Comparison of ENCODE assay signal across 26 mouse cellular contexts in the genomic region with DNA sequence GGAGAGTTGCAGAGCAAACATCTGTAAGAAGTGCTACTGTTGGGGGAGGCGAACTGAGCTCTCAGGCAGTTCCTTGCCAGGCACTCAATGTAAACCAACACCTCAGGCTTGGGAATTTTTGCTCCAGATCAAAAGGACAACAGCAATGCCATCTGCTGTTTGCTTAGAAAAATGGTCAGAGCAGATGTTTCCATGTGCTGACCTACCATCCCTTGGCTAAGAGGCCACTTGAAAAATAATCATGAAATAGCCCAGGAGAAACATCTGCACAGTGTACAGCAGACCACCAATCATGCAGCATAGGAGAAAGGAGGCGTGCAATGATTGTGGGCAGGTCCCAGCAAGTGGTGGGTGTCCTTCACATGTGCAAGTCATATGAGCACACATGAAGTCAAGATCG.
DNase-seq lines count a peak whose midpoint lies in the region; ATAC-seq and TF ChIP-seq lines count a peak whose summit lies in the region.
"Had no signal": no experiment of that assay in that cellular context is flagged by ENCODE, and none has a peak within 500 bp of the region (broad histone marks: within the 10 kb centered on the region; RNA-seq: fewer than 3 reads in every experiment).

No protein-coding gene starts in this region.

- no peaks in the 10 kb centered on the region for H3K9me3 ChIP-seq in kidney, postnatal 0 days (replicated peaks; ENCODE audit: low read length)
- no peaks in the 10 kb centered on the region for H3K9me3 ChIP-seq in midbrain, embryonic 16.5 days (replicated peaks; ENCODE audit: control insufficient read depth, low read length, poor library complexity, severe bottlenecking)
- no peaks in the 10 kb centered on the region for H3K9me3 ChIP-seq in midbrain, embryonic 13.5 days
- H3K9me3 ChIP-seq in embryonic facial prominence, embryonic 14.5 days (ENCODE audit: control insufficient read depth, low read length): no peaks in the 10 kb centered on the region
- no peaks in the 10 kb centered on the region for H3K9me3 ChIP-seq in liver, postnatal 0 days (ENCODE audit: low read length)
- H3K9me3 ChIP-seq: forebrain, embryonic 15.5 days; G1E; liver, embryonic 15.5 days had no signal

- H3K9ac ChIP-seq in kidney, postnatal 0 days (ENCODE audit: low read depth, low read length): no peak overlapping the region
- H3K9ac ChIP-seq in midbrain, embryonic 16.5 days (ENCODE audit: low read depth, low read length): no peak overlapping the region
- H3K9ac ChIP-seq in midbrain, embryonic 13.5 days (replicated peaks): no peak overlapping the region
- no peak overlapping the region for H3K9ac ChIP-seq in embryonic facial prominence, embryonic 14.5 days (ENCODE audit: low read depth, low read length)
- H3K9ac ChIP-seq in liver, postnatal 0 days (replicated peaks): no peak overlapping the region
- H3K9ac ChIP-seq: forebrain, embryonic 15.5 days; liver, embryonic 15.5 days had no signal

- TF ChIP-seq CTCF in kidney, postnatal 0 days (IDR thresholded peaks at IDR 0.05; ENCODE audit: low read depth): no peak
- no peak for TF ChIP-seq CTCF in kidney, adult 2 months (conservative IDR thresholded peaks at IDR 0.05; ENCODE audit: insufficient read depth, insufficient read length, low read depth, low read length)
- no peak for TF ChIP-seq CTCF in liver, postnatal 0 days (IDR thresholded peaks at IDR 0.05; ENCODE audit: low read depth)

- no peak for ATAC-seq in kidney, postnatal 0 days (replicated peaks; ENCODE audit: low FRiP score, low read depth)
- 0 out of 2 replicates have a peak, but pooled peaks have one; percentile 42 for ATAC-seq in midbrain, embryonic 16.5 days
- no peak for ATAC-seq in midbrain, embryonic 13.5 days
- peak; percentile 44; the same call in 1 of the 2 replicates for ATAC-seq in embryonic facial prominence, embryonic 14.5 days (ENCODE audit: low read depth)
- ATAC-seq in liver, postnatal 0 days: no peak
- ATAC-seq: forebrain, embryonic 15.5 days; hindbrain, postnatal 0 days; intestine, embryonic 16.5 days; Patski had no signal

- WGBS in kidney, postnatal 0 days: 57% methylated on average over 3 of the region's 3 CpGs
- 64% methylated on average over 3 of the region's 3 CpGs for WGBS in kidney, adult 2 months
- 82% methylated on average over 3 of the region's 3 CpGs for WGBS in midbrain, embryonic 16.5 days
- WGBS in midbrain, embryonic 13.5 days: 89% methylated on average over 3 of the region's 3 CpGs
- WGBS in embryonic facial prominence, embryonic 14.5 days: 46% methylated on average over 3 of the region's 3 CpGs
- WGBS in liver, postnatal 0 days (ENCODE audit: insufficient replicate concordance): 76% methylated on average over 3 of the region's 3 CpGs

- H3K4me3 ChIP-seq in kidney, postnatal 0 days (replicated peaks; ENCODE audit: low read depth, low read length): no peak overlapping the region
- no peak overlapping the region for H3K4me3 ChIP-seq in kidney, adult 2 months (ENCODE audit: insufficient read depth, low read depth, low read length)
- no peak overlapping the region for H3K4me3 ChIP-seq in midbrain, embryonic 16.5 days (ENCODE audit: low read depth, low read length)
- no peak overlapping the region for H3K4me3 ChIP-seq in midbrain, embryonic 13.5 days (replicated peaks)
- no peak overlapping the region for H3K4me3 ChIP-seq in embryonic facial prominence, embryonic 14.5 days (ENCODE audit: low read depth, low read length)
- H3K4me3 ChIP-seq in liver, postnatal 0 days (ENCODE audit: low read depth, low read length): no peak overlapping the region
- H3K4me3 ChIP-seq: forebrain, embryonic 15.5 days; liver, embryonic 15.5 days had no signal

- peak; percentile 16 for DNase-seq in kidney, postnatal 0 days (ENCODE audit: low spot score)
- DNase-seq in kidney, adult 2 months: no peak
- DNase-seq in embryonic facial prominence, embryonic 14.5 days (ENCODE audit: low spot score): peak; percentile 33
- DNase-seq in liver, postnatal 0 days: no peak
- no peak for DNase-seq in adrenal gland, postnatal 10 days
- DNase-seq: B cell, adult 2 months; cerebellum, adult 11 months; cerebellum, adult 9-11 months; gastrocnemius, postnatal 10 days; heart, adult 11 months; kidney, postnatal 10 days; liver; retina, postnatal 1 day; right cerebral cortex, postnatal 25 days; thymus, postnatal 14 days had no signal

- no peak for TF ChIP-seq POLR2A in kidney, adult 2 months (IDR thresholded peaks at IDR 0.05; ENCODE audit: low read depth, low read length)

- no peaks in the 10 kb centered on the region for H3K36me3 ChIP-seq in kidney, postnatal 0 days (ENCODE audit: insufficient read depth, low read length)
- no peaks in the 10 kb centered on the region for H3K36me3 ChIP-seq in kidney, adult 2 months (ENCODE audit: control insufficient read depth, insufficient read depth, low read length)
- no peaks in the 10 kb centered on the region for H3K36me3 ChIP-seq in midbrain, embryonic 16.5 days (ENCODE audit: control insufficient read depth, insufficient read depth, low read length)
- H3K36me3 ChIP-seq in midbrain, embryonic 13.5 days: no peaks in the 10 kb centered on the region
- no peaks in the 10 kb centered on the region for H3K36me3 ChIP-seq in embryonic facial prominence, embryonic 14.5 days (ENCODE audit: control insufficient read depth, insufficient read depth, low read length)
- H3K36me3 ChIP-seq in liver, postnatal 0 days (replicated peaks; ENCODE audit: insufficient read depth, low read length): no peaks in the 10 kb centered on the region
- H3K36me3 ChIP-seq: forebrain, embryonic 15.5 days; liver, embryonic 15.5 days had no signal

- no peak overlapping the region for H3K27ac ChIP-seq in kidney, postnatal 0 days
- no peak overlapping the region for H3K27ac ChIP-seq in kidney, adult 2 months (ENCODE audit: insufficient read depth, low read depth, low read length)
- H3K27ac ChIP-seq in midbrain, embryonic 16.5 days (ENCODE audit: low read length): no peak overlapping the region
- H3K27ac ChIP-seq in midbrain, embryonic 13.5 days: no peak overlapping the region
- no peak overlapping the region for H3K27ac ChIP-seq in embryonic facial prominence, embryonic 14.5 days (replicated peaks; ENCODE audit: low read depth, low read length)
- H3K27ac ChIP-seq in liver, postnatal 0 days (ENCODE audit: low read depth): no peak overlapping the region
- H3K27ac ChIP-seq: forebrain, embryonic 15.5 days; hindbrain, postnatal 0 days; liver, embryonic 15.5 days had no signal

- no peaks in the 10 kb centered on the region for H3K4me1 ChIP-seq in kidney, postnatal 0 days (replicated peaks; ENCODE audit: insufficient read depth, low read length)
- H3K4me1 ChIP-seq in kidney, adult 2 months (ENCODE audit: control insufficient read depth, insufficient read depth, low read length): no peaks in the 10 kb centered on the region
- H3K4me1 ChIP-seq in midbrain, embryonic 16.5 days (ENCODE audit: control insufficient read depth, insufficient read depth, low read length): no peaks in the 10 kb centered on the region
- H3K4me1 ChIP-seq in midbrain, embryonic 13.5 days (replicated peaks): no peaks in the 10 kb centered on the region
- H3K4me1 ChIP-seq in embryonic facial prominence, embryonic 14.5 days (ENCODE audit: control insufficient read depth, insufficient read depth, low read length): no peaks in the 10 kb centered on the region
- no peaks in the 10 kb centered on the region for H3K4me1 ChIP-seq in liver, postnatal 0 days (ENCODE audit: insufficient read depth)
- H3K4me1 ChIP-seq: forebrain, embryonic 15.5 days had no signal

- no peaks in the 10 kb centered on the region for H3K27me3 ChIP-seq in kidney, postnatal 0 days (ENCODE audit: insufficient read depth, low read length)
- no peaks in the 10 kb centered on the region for H3K27me3 ChIP-seq in kidney, adult 2 months (replicated peaks; ENCODE audit: control insufficient read depth, insufficient read depth, low read length)
- H3K27me3 ChIP-seq in midbrain, embryonic 16.5 days (ENCODE audit: control insufficient read depth, insufficient read depth, low read depth, low read length): no peaks in the 10 kb centered on the region
- H3K27me3 ChIP-seq in midbrain, embryonic 13.5 days: no peaks in the 10 kb centered on the region
- H3K27me3 ChIP-seq in embryonic facial prominence, embryonic 14.5 days (replicated peaks; ENCODE audit: control insufficient read depth, insufficient read depth, low read length): no peaks in the 10 kb centered on the region
- H3K27me3 ChIP-seq in liver, postnatal 0 days (ENCODE audit: insufficient read depth, low read length): no peaks in the 10 kb centered on the region
- H3K27me3 ChIP-seq: CH12.LX; forebrain, embryonic 15.5 days; liver, embryonic 15.5 days had no signal

- no peak overlapping the region for H3K4me2 ChIP-seq in kidney, postnatal 0 days (ENCODE audit: low read length)
- H3K4me2 ChIP-seq in midbrain, embryonic 16.5 days (ENCODE audit: low read length): no peak overlapping the region
- H3K4me2 ChIP-seq in midbrain, embryonic 13.5 days (replicated peaks): no peak overlapping the region
- no peak overlapping the region for H3K4me2 ChIP-seq in embryonic facial prominence, embryonic 14.5 days (ENCODE audit: low read depth, low read length)
- H3K4me2 ChIP-seq in liver, postnatal 0 days (ENCODE audit: low read depth, low read length): no peak overlapping the region
- H3K4me2 ChIP-seq: forebrain, embryonic 15.5 days; heart, embryonic 11.5 days; liver, embryonic 15.5 days; midbrain, embryonic 11.5 days had no signal

- TF ChIP-seq EP300 in liver, postnatal 0 days (IDR thresholded peaks at IDR 0.05; ENCODE audit: low read depth): no peak

Comparison
In these comparisons a context has a peak if more than half of its experiments do, and no peak if none do; other contexts are left out.
1. ATAC-seq: peak in midbrain, embryonic 16.5 days (single experiment) and embryonic facial prominence, embryonic 14.5 days (single experiment); none in kidney, postnatal 0 days (single experiment), midbrain, embryonic 13.5 days (single experiment) and liver, postnatal 0 days (single experiment).
2. DNase-seq: peak in kidney, postnatal 0 days (single experiment) and embryonic facial prominence, embryonic 14.5 days (single experiment); none in kidney, adult 2 months (single experiment), liver, postnatal 0 days (single experiment) and adrenal gland, postnatal 10 days (single experiment).